Mouse (Mus musculus) CH12.LX (cell line): ENCODE measurements around the gene Oxt.

Experiments
- CTCF ChIP-seq, 2 experiments: IDR thresholded peaks in 1 of 2; conservative IDR thresholded peaks in 1 of 2; 2 replicates each; pipeline ENCODE4 v1.5.1; 2011 to 2012; ENCODE audit warnings: low read depth in 2 of 2, low read length in 2 of 2, improper control_type of control experiment in 1 of 2, inconsistent platforms in 1 of 2, mild to moderate bottlenecking in 1 of 2, moderate library complexity in 1 of 2
- HCFC1 ChIP-seq: IDR thresholded peaks from 2 replicates; pipeline ENCODE4 v1.6.1; 2012; ENCODE audit warnings: low read depth, mild to moderate bottlenecking, inconsistent platforms, low read length, improper control_type of control experiment
- JUN ChIP-seq: IDR thresholded peaks from 2 replicates; pipeline ENCODE4 v1.6.1; 2011; ENCODE audit warnings: low read depth, mild to moderate bottlenecking, low read length, improper control_type of control experiment, moderate library complexity; ENCODE audit not compliant: insufficient read depth
- NELFE ChIP-seq: IDR thresholded peaks from 2 replicates; pipeline ENCODE4 v1.6.1; 2011; ENCODE audit warnings: low read depth, low read length, improper control_type of control experiment
- NRF1 ChIP-seq: IDR thresholded peaks from 2 replicates; pipeline ENCODE4 v1.6.1; 2014; ENCODE audit warnings: low read depth, mild to moderate bottlenecking, inconsistent platforms, low read length, improper control_type of control experiment, moderate library complexity
- POLR2AphosphoS2 ChIP-seq: IDR thresholded peaks from 2 replicates; pipeline ENCODE4 v1.6.1; 2011; ENCODE audit warnings: low read depth, low read length, improper control_type of control experiment
- RCOR1 ChIP-seq: conservative IDR thresholded peaks from 2 replicates; pipeline ENCODE4 v1.6.1; 2012; ENCODE audit warnings: low read depth, mild to moderate bottlenecking, inconsistent platforms, low read length, improper control_type of control experiment
- TCF12 ChIP-seq: IDR thresholded peaks from 2 replicates; pipeline ENCODE4 v1.6.1; 2014; ENCODE audit warnings: low read depth, mild to moderate bottlenecking, inconsistent platforms, low read length, improper control_type of control experiment
- USF1 ChIP-seq: IDR thresholded peaks from 2 replicates; pipeline ENCODE4 v1.6.1; 2014; ENCODE audit warnings: low read depth, mild to moderate bottlenecking, inconsistent platforms, low read length, improper control_type of control experiment
- ZC3H11A ChIP-seq: IDR thresholded peaks from 2 replicates; pipeline ENCODE4 v1.6.1; 2012; ENCODE audit warnings: low read depth, mild to moderate bottlenecking, inconsistent platforms, low read length, improper control_type of control experiment

DNA sequence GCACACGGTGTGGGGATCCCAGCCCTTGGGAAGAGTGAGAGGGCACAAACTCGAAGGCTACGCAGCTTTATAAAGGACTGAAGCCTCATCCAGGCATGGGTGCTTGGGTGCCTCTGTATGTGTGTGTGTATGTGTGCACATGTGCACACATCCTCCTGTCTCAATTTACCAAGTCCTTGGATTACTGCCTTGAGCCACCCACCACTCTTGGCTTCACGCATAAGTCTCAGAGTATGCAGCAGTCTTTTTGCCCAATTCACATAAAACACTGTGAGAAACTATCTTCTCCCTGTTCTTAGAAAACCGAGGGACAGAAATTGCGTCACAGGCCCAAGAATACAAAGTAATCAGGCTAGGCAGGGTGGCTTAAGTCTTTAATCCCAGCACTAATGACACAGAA is 10.0 kb downstream of the Oxt start:
- TF ChIP-seq USF1 = no peak
- TF ChIP-seq HCFC1 = no peak
- TF ChIP-seq RCOR1 = no peak
- no peak for TF ChIP-seq NRF1
- TF ChIP-seq NELFE = no peak
- no peak for TF ChIP-seq CTCF (conservative IDR thresholded peaks at IDR 0.05 in 1 of 2, IDR thresholded peaks at IDR 0.05 in 1 of 2; ENCODE audit: low read depth in 2 of 2, low read length in 2 of 2)
- TF ChIP-seq JUN = no peak
- no peak for TF ChIP-seq POLR2AphosphoS2
- TF ChIP-seq ZC3H11A = no peak
- no peak for TF ChIP-seq TCF12
